Mouse (Mus musculus): ENCODE results near the gene Camk2d.

- TF ChIP-seq CTCF (IDR thresholded peaks at IDR 0.05; ENCODE audit: low read depth) (no peak), EP300 (IDR thresholded peaks at IDR 0.05; ENCODE audit: low read depth) (no peak)
These were observed 290.5 kb downstream of the Camk2d start for GRCm38 (mm10) chr3:126886644-126887043.

Data from liver, postnatal 0 days (tissue).